Mouse (Mus musculus): ENCODE measurements around the gene Zeb2. TPM values are rescaled to one million over a fixed set of nuclear protein-coding genes. Genes with fewer than 3 reads are reported as not detected.

Zeb2 gene
- polyA plus RNA-seq, 1 experiment from 2014 or later, result 49.0 TPM

- H3K4me3 ChIP-seq (ENCODE audit: low read depth, low read length), result no peak overlapping the region
- no peak overlapping the region for H3K27ac ChIP-seq (replicated peaks; ENCODE audit: low read depth, low read length)
- no peak overlapping the region for H3K9ac ChIP-seq (ENCODE audit: low read depth, low read length)
- H3K36me3 ChIP-seq (ENCODE audit: control insufficient read depth, insufficient read depth, low read length), result peaks cover 8% of the 10 kb centered on the region; the same call in 1 of the 2 replicates
- no peaks in the 10 kb centered on the region for H3K9me3 ChIP-seq (ENCODE audit: control insufficient read depth, low read length)
- H3K4me2 ChIP-seq (ENCODE audit: low read depth, low read length), result 0 out of 2 replicates have a peak overlapping the region, but pooled peaks have one; percentile 1
- peaks cover 18% of the 10 kb centered on the region for H3K4me1 ChIP-seq (ENCODE audit: control insufficient read depth, insufficient read depth, low read length)
- H3K27me3 ChIP-seq (replicated peaks; ENCODE audit: control insufficient read depth, insufficient read depth, low read length), result no peaks in the 10 kb centered on the region
- 44% methylated on average over 15 of the region's 15 CpGs for WGBS
- DNase-seq (ENCODE audit: low spot score) (no peak), ATAC-seq (ENCODE audit: low read depth) (no peak)
Measured at GRCm38 (mm10) chr2:45088435-45089250, 28.6 kb downstream of the Zeb2 start.

- peaks cover 4% of the 10 kb centered on the region; the same call in 1 of the 2 replicates for H3K36me3 ChIP-seq (ENCODE audit: control insufficient read depth, insufficient read depth, low read length)
- DNase-seq (ENCODE audit: low spot score) (no peak), ATAC-seq (ENCODE audit: low read depth) (no peak)
- H3K4me3 ChIP-seq (ENCODE audit: low read depth, low read length), result no peak overlapping the region
- H3K9ac ChIP-seq (ENCODE audit: low read depth, low read length), result no peak overlapping the region
- H3K4me1 ChIP-seq (ENCODE audit: control insufficient read depth, insufficient read depth, low read length), result peaks cover 18% of the 10 kb centered on the region
- 53% methylated on average over 4 of the region's 4 CpGs for WGBS
- no peaks in the 10 kb centered on the region for H3K9me3 ChIP-seq (ENCODE audit: control insufficient read depth, low read length)
- H3K27me3 ChIP-seq (replicated peaks; ENCODE audit: control insufficient read depth, insufficient read depth, low read length), result no peaks in the 10 kb centered on the region
- no peak overlapping the region for H3K4me2 ChIP-seq (ENCODE audit: low read depth, low read length)
- H3K27ac ChIP-seq (replicated peaks; ENCODE audit: low read depth, low read length), result no peak overlapping the region
Measured at GRCm38 (mm10) chr2:45087208-45087607, 30.0 kb downstream of the Zeb2 start.

- no peaks in the 10 kb centered on the region for H3K27me3 ChIP-seq (replicated peaks; ENCODE audit: control insufficient read depth, insufficient read depth, low read length)
- 84% methylated on average over 5 of the region's 5 CpGs for WGBS
Measured at GRCm38 (mm10) chr2:45085653-45086052, 31.5 kb downstream of the Zeb2 start.

GRCm38 (mm10) chr2:45083042-45083441, 34.2 kb downstream of the Zeb2 start:
- Histone ChIP-seq H3K9me3 (ENCODE audit: control insufficient read depth, low read length) (no peaks in the 10 kb centered on the region), H3K36me3 (ENCODE audit: control insufficient read depth, insufficient read depth, low read length) (no peaks in the 10 kb centered on the region), H3K4me3 (ENCODE audit: low read depth, low read length) (no peak overlapping the region), H3K4me2 (ENCODE audit: low read depth, low read length) (no peak overlapping the region), H3K27me3 (replicated peaks; ENCODE audit: control insufficient read depth, insufficient read depth, low read length) (no peaks in the 10 kb centered on the region), H3K9ac (ENCODE audit: low read depth, low read length) (no peak overlapping the region), H3K27ac (replicated peaks; ENCODE audit: low read depth, low read length) (no peak overlapping the region), H3K4me1 (ENCODE audit: control insufficient read depth, insufficient read depth, low read length) (peaks cover 8% of the 10 kb centered on the region; the same call in 1 of the 2 replicates)
- WGBS, result 68% methylated on average over 10 of the region's 10 CpGs
- DNase-seq (ENCODE audit: low spot score) (no peak), ATAC-seq (ENCODE audit: low read depth) (no peak)

More at GRCm38 (mm10) chr2:45085653-45086052, 31.5 kb downstream of the Zeb2 start:
- H3K9me3 ChIP-seq (ENCODE audit: control insufficient read depth, low read length), result no peaks in the 10 kb centered on the region
- H3K4me2 ChIP-seq (ENCODE audit: low read depth, low read length), result no peak overlapping the region
- DNase-seq (ENCODE audit: low spot score) (no peak), ATAC-seq (ENCODE audit: low read depth) (no peak)
- no peak overlapping the region for H3K9ac ChIP-seq (ENCODE audit: low read depth, low read length)
- H3K4me1 ChIP-seq (ENCODE audit: control insufficient read depth, insufficient read depth, low read length), result peaks cover 24% of the 10 kb centered on the region
- no peaks in the 10 kb centered on the region for H3K36me3 ChIP-seq (ENCODE audit: control insufficient read depth, insufficient read depth, low read length)
- H3K27ac ChIP-seq (replicated peaks; ENCODE audit: low read depth, low read length), result no peak overlapping the region
- H3K4me3 ChIP-seq (ENCODE audit: low read depth, low read length), result no peak overlapping the region

GRCm38 (mm10) chr2:45081559-45081958, 35.6 kb downstream of the Zeb2 start:
- ATAC-seq (ENCODE audit: low read depth), result no peak
- H3K27me3 ChIP-seq (replicated peaks; ENCODE audit: control insufficient read depth, insufficient read depth, low read length), result no peaks in the 10 kb centered on the region
- 84% methylated on average over 4 of the region's 4 CpGs for WGBS

GRCm38 (mm10) chr2:45077938-45078487, 39.2 kb downstream of the Zeb2 start:
- no peak overlapping the region for H3K4me3 ChIP-seq (ENCODE audit: low read depth, low read length)
- DNase-seq (ENCODE audit: low spot score) (no peak), ATAC-seq (ENCODE audit: low read depth) (no peak)
- H3K9ac ChIP-seq (ENCODE audit: low read depth, low read length), result no peak overlapping the region
- H3K27ac ChIP-seq (replicated peaks; ENCODE audit: low read depth, low read length), result no peak overlapping the region
- H3K36me3 ChIP-seq (ENCODE audit: control insufficient read depth, insufficient read depth, low read length), result 0 out of 2 replicates have a peak, but pooled peaks cover 9% of the 10 kb centered on the region
- H3K4me2 ChIP-seq (ENCODE audit: low read depth, low read length), result no peak overlapping the region
- 0 out of 2 replicates have a peak, but pooled peaks cover 8% of the 10 kb centered on the region for H3K4me1 ChIP-seq (ENCODE audit: control insufficient read depth, insufficient read depth, low read length)
- H3K9me3 ChIP-seq (ENCODE audit: control insufficient read depth, low read length), result no peaks in the 10 kb centered on the region
- H3K27me3 ChIP-seq (replicated peaks; ENCODE audit: control insufficient read depth, insufficient read depth, low read length), result no peaks in the 10 kb centered on the region
- 70% methylated on average over 3 of the region's 3 CpGs for WGBS

More at GRCm38 (mm10) chr2:45081559-45081958, 35.6 kb downstream of the Zeb2 start:
- no peak overlapping the region for H3K27ac ChIP-seq (replicated peaks; ENCODE audit: low read depth, low read length)
- 0 out of 2 replicates have a peak, but pooled peaks cover 6% of the 10 kb centered on the region for H3K36me3 ChIP-seq (ENCODE audit: control insufficient read depth, insufficient read depth, low read length)
- DNase-seq (ENCODE audit: low spot score), result no peak
- 0 out of 2 replicates have a peak, but pooled peaks cover 5% of the 10 kb centered on the region for H3K4me1 ChIP-seq (ENCODE audit: control insufficient read depth, insufficient read depth, low read length)
- H3K9me3 ChIP-seq (ENCODE audit: control insufficient read depth, low read length), result no peaks in the 10 kb centered on the region
- no peak overlapping the region for H3K9ac ChIP-seq (ENCODE audit: low read depth, low read length)
- no peak overlapping the region for H3K4me2 ChIP-seq (ENCODE audit: low read depth, low read length)
- no peak overlapping the region for H3K4me3 ChIP-seq (ENCODE audit: low read depth, low read length)

GRCm38 (mm10) chr2:45077383-45077782, 39.8 kb downstream of the Zeb2 start:
- WGBS, result 86% methylated on average over 5 of the region's 5 CpGs
- no peaks in the 10 kb centered on the region for H3K27me3 ChIP-seq (replicated peaks; ENCODE audit: control insufficient read depth, insufficient read depth, low read length)
- H3K27ac ChIP-seq (replicated peaks; ENCODE audit: low read depth, low read length), result no peak overlapping the region
- no peak overlapping the region for H3K4me2 ChIP-seq (ENCODE audit: low read depth, low read length)
- no peaks in the 10 kb centered on the region for H3K9me3 ChIP-seq (ENCODE audit: control insufficient read depth, low read length)
- H3K9ac ChIP-seq (ENCODE audit: low read depth, low read length), result no peak overlapping the region
- 0 out of 2 replicates have a peak, but pooled peaks cover 8% of the 10 kb centered on the region for H3K4me1 ChIP-seq (ENCODE audit: control insufficient read depth, insufficient read depth, low read length)
- ATAC-seq (ENCODE audit: low read depth) (no peak), DNase-seq (ENCODE audit: low spot score) (no peak)
- H3K36me3 ChIP-seq (ENCODE audit: control insufficient read depth, insufficient read depth, low read length), result 0 out of 2 replicates have a peak, but pooled peaks cover 9% of the 10 kb centered on the region
- no peak overlapping the region for H3K4me3 ChIP-seq (ENCODE audit: low read depth, low read length)

GRCm38 (mm10) chr2:45073025-45073424, 44.2 kb downstream of the Zeb2 start:
- Histone ChIP-seq H3K9ac (ENCODE audit: low read depth, low read length) (no peak overlapping the region), H3K4me3 (ENCODE audit: low read depth, low read length) (no peak overlapping the region), H3K4me1 (ENCODE audit: control insufficient read depth, insufficient read depth, low read length) (peaks cover 10% of the 10 kb centered on the region), H3K27me3 (replicated peaks; ENCODE audit: control insufficient read depth, insufficient read depth, low read length) (no peaks in the 10 kb centered on the region), H3K4me2 (ENCODE audit: low read depth, low read length) (no peak overlapping the region), H3K36me3 (ENCODE audit: control insufficient read depth, insufficient read depth, low read length) (0 out of 2 replicates have a peak, but pooled peaks cover 9% of the 10 kb centered on the region), H3K9me3 (ENCODE audit: control insufficient read depth, low read length) (no peaks in the 10 kb centered on the region), H3K27ac (replicated peaks; ENCODE audit: low read depth, low read length) (no peak overlapping the region)
- 42% methylated on average over 6 of the region's 6 CpGs for WGBS
- DNase-seq (ENCODE audit: low spot score), result no peak
- ATAC-seq (ENCODE audit: low read depth), result no peak
